ENCODE assay signal across 24 mouse cellular contexts in the genomic region with DNA sequence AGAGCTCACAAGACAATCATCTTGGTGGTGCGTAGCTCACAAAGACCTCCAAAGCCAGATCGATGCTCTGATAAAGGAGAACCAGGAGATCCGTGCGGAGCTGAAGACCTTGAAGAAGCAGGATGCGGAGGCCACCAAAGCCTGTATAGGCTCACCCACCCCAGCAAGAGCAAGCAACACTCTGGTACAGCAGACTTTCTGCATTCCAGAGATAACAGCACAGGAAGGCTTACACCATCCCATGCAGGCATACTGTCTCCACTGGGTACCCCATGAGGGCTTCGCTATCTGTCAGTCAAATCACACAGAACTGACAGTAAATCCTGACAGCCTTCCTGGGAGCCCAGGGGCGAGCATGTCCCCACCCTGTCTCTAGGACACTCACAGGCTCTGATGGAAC. TPM values are rescaled to one million over a fixed set of nuclear protein-coding genes. Genes with fewer than 3 reads are reported as not detected.
"Had no signal": no experiment of that assay in that cellular context is flagged by ENCODE, and none has a peak within 500 bp of the region (broad histone marks: within the 10 kb centered on the region; RNA-seq: fewer than 3 reads in every experiment).

No protein-coding gene starts in this region.

RNA-seq across cellular contexts. Expression of a gene that starts 2.0 kb away (rescaled TPM):
- total RNA-seq: heart, adult 2 months had no signal
- polyA plus RNA-seq: forebrain, embryonic 16.5 days; heart, embryonic 14.5 days; kidney, embryonic 15.5 days; large intestine, adult 2 months; limb, embryonic 11.5 days; liver, embryonic 13.5 days; liver, embryonic 15.5 days had no signal

RNA-seq across cellular contexts. Expression of a gene that starts 10.8 kb away (rescaled TPM):
- total RNA-seq: gastrocnemius, adult 2 months; gastrocnemius, postnatal 10 days; gastrocnemius, postnatal 25 days; gastrocnemius, postnatal 4 days; heart, postnatal 10 days; layer of hippocampus, adult 18-20 months; layer of hippocampus, adult 8-10 months; layer of hippocampus, postnatal 14 days; layer of hippocampus, postnatal 36 days; left cerebral cortex, adult 18-20 months; left cerebral cortex, postnatal 25 days had no signal
- polyA plus RNA-seq: frontal cortex, adult 2 months; hindbrain, embryonic 10.5 days; hindbrain, embryonic 12.5 days; intestine, embryonic 14.5 days; intestine, embryonic 16.5 days; limb, embryonic 11.5 days; liver, embryonic 13.5 days; liver, embryonic 15.5 days had no signal
